Mouse (Mus musculus): ENCODE measurements at regions not wholly inside any gene's neighbourhood (a gene's known extent, or its start where the extent isn't known, plus 50 kb on each side); places are given as distances from the start of the nearest gene placed in this dataset.

- TF ChIP-seq MAX (IDR thresholded peaks at IDR 0.05; ENCODE audit: low read length) = no peak
- TF ChIP-seq CTCF (conservative IDR thresholded peaks at IDR 0.05 in 1 of 2, IDR thresholded peaks at IDR 0.05 in 1 of 2; ENCODE audit: low read depth in 2 of 2, low read length in 2 of 2) = no peak
- TF ChIP-seq EP300 (IDR thresholded peaks at IDR 0.05; ENCODE audit: low read length) = no peak
- no peak for TF ChIP-seq MAFK (IDR thresholded peaks at IDR 0.05; ENCODE audit: insufficient replicate concordance, low read length)
- TF ChIP-seq NELFE (IDR thresholded peaks at IDR 0.05; ENCODE audit: low read depth, low read length) = no peak
These were observed 140.5 kb downstream of the Cavin4 start for GRCm38 (mm10) chr4:48803777-48804176.
